Mouse (Mus musculus): Measurements from ENCODE around the gene Gm17455. TPM values are rescaled to one million over a fixed set of nuclear protein-coding genes. Genes with fewer than 3 reads are reported as not detected.
A peak's percentile ranks its signal among the peaks of the same experiment; 100 is the strongest.

Gm17455 gene
- total and polyA plus RNA-seq, 2 experiments from 2014 or later = 8.9 to 19.4 TPM

DNA sequence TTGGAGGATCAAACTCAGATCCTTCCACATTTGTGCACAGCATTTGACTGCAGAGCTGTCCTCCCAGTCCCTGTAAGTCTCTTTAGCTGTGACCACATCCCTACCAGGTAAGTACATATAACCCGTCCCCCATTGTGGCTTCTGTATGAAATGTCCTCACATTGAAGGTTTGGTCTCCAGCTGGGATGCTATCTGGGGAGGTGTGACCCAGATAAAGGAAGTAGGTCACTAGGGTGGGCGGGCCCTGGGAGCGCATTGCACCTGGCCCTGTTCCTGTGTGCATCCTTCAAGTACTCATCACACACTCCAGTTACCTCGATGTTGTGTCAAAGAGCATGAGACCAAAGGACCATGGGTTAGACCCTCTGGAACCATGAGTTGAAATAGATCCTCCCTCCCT is 42.8 kb downstream of the Gm17455 start:
- no peaks in the 10 kb centered on the region for H3K36me3 ChIP-seq (ENCODE audit: insufficient read depth, low read length)
- 85% methylated on average over 4 of the region's 4 CpGs for WGBS

DNA sequence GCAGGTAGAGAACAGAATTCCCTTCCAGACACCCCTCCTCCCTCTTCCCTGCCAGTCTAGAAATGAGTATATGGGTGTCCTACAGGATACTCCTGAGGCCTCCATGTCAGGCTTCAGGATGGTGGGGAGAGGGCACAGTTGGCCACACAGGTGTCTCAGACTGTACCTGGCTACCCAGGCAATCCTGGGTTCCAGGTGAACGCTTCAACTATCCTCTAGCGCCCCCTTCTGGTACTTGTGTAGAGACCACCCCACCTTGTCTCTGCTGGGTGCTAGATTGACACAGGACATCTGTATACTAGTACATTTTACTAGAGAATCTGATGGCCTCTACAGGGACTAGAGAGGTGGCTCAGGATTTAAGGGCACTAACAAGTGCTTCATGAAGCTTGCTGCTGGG is 43.6 kb downstream of the Gm17455 start:
- DNase-seq (ENCODE audit: low spot score) = no peak
- Histone ChIP-seq H3K27ac (no peak overlapping the region), H3K36me3 (ENCODE audit: insufficient read depth, low read length) (no peaks in the 10 kb centered on the region), H3K27me3 (ENCODE audit: insufficient read depth, low read length) (no peaks in the 10 kb centered on the region), H3K4me3 (ENCODE audit: low read length) (no peak overlapping the region), H3K9me3 (ENCODE audit: low read length) (no peaks in the 10 kb centered on the region), H3K9ac (replicated peaks; ENCODE audit: low read length) (no peak overlapping the region), H3K4me2 (ENCODE audit: low read depth, low read length) (no peak overlapping the region), H3K4me1 (ENCODE audit: insufficient read depth, low read length) (no peaks in the 10 kb centered on the region)
- WGBS = 3% methylated on average over 2 of the region's 2 CpGs
- TF ChIP-seq CTCF (IDR thresholded peaks at IDR 0.05; ENCODE audit: low read depth) = peak; percentile 23; the same call in 1 of the 2 replicates
- no peak for ATAC-seq

More for the DNA sequence above, 42.8 kb downstream of the Gm17455 start:
- H3K9ac ChIP-seq (replicated peaks; ENCODE audit: low read length) = no peak overlapping the region
- DNase-seq (ENCODE audit: low spot score) (no peak), ATAC-seq (no peak)
- no peaks in the 10 kb centered on the region for H3K4me1 ChIP-seq (ENCODE audit: insufficient read depth, low read length)
- TF ChIP-seq CTCF (IDR thresholded peaks at IDR 0.05; ENCODE audit: low read depth) = no peak
- no peak overlapping the region for H3K4me3 ChIP-seq (ENCODE audit: low read length)
- H3K27me3 ChIP-seq (ENCODE audit: insufficient read depth, low read length) = no peaks in the 10 kb centered on the region
- no peak overlapping the region for H3K27ac ChIP-seq
- H3K9me3 ChIP-seq (ENCODE audit: low read length) = no peaks in the 10 kb centered on the region
- no peak overlapping the region for H3K4me2 ChIP-seq (ENCODE audit: low read depth, low read length)

DNA sequence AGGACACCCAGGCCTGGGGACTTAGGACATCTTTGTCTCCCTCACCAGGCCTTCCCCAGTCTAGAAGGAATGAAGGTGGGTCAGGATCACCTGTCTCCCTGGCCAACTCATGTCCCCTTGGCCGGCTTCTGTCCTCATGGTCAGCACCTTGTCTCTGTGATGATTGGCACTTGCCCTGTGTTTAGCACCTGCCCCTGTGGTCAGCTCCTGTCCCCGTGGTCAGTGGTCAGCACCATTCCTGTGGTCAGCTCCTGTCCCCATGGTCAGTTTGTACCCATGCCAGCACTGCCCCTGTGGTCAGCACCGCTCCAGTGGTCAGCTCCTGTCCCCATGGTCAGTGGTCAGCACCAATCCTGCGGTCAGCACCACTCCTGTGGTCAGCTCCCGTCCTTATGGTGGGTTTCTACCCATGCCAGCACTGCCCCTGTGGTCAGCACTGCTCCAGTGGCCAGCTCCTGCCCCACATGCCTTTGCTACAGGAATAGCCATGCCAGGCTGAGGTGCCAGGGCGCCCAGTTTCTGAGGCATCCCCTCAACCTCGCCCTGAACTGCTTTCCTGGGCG is 45.6 kb downstream of the Gm17455 start:
- no peak; the same call in 1 of the 2 replicates for TF ChIP-seq CTCF (IDR thresholded peaks at IDR 0.05; ENCODE audit: low read depth)
- Histone ChIP-seq H3K36me3 (ENCODE audit: insufficient read depth, low read length) (no peaks in the 10 kb centered on the region), H3K9ac (replicated peaks; ENCODE audit: low read length) (no peak overlapping the region), H3K27ac (no peak overlapping the region), H3K27me3 (ENCODE audit: insufficient read depth, low read length) (no peaks in the 10 kb centered on the region), H3K9me3 (ENCODE audit: low read length) (no peaks in the 10 kb centered on the region), H3K4me1 (ENCODE audit: insufficient read depth, low read length) (no peaks in the 10 kb centered on the region), H3K4me3 (ENCODE audit: low read length) (no peak overlapping the region), H3K4me2 (ENCODE audit: low read depth, low read length) (no peak overlapping the region)
- ATAC-seq (peak; percentile 68; the same call in 1 of the 2 replicates), DNase-seq (ENCODE audit: low spot score) (peak; percentile 54)
- WGBS = 71% methylated on average over 8 of the region's 8 CpGs

DNA sequence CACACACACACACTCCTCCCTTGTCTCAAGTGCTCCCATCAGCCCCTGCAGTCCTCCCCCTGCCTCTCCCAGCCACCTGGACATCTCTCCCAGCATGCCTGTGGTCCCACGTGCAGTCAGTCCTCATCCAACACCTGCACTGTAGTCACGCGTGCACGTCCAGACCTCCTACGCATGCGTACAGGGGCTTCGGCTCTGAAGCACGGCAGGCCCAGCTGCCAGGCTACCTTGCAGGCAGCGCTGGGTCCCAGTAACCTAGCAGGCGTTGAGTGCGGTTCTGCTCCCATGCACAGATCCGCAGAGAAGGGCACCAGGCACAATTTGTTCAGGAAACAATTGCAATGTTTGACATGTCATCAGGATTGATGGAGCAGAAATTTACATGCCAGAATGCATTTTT is 47.7 kb downstream of the Gm17455 start:
- DNase-seq (ENCODE audit: low spot score) = peak; percentile 68
- no peaks in the 10 kb centered on the region for H3K27me3 ChIP-seq (ENCODE audit: insufficient read depth, low read length)
- ATAC-seq = peak; percentile 45; the same call in 1 of the 2 replicates
- H3K9ac ChIP-seq (replicated peaks; ENCODE audit: low read length) = no peak overlapping the region
- TF ChIP-seq CTCF (IDR thresholded peaks at IDR 0.05; ENCODE audit: low read depth) = no peak
- H3K9me3 ChIP-seq (ENCODE audit: low read length) = no peaks in the 10 kb centered on the region
- no peak overlapping the region for H3K27ac ChIP-seq
- no peaks in the 10 kb centered on the region for H3K4me1 ChIP-seq (ENCODE audit: insufficient read depth, low read length)
- WGBS = 57% methylated on average over 12 of the region's 12 CpGs
- no peaks in the 10 kb centered on the region for H3K36me3 ChIP-seq (ENCODE audit: insufficient read depth, low read length)
- no peak overlapping the region for H3K4me3 ChIP-seq (ENCODE audit: low read length)
- H3K4me2 ChIP-seq (ENCODE audit: low read depth, low read length) = no peak overlapping the region

Other genes with a start within 250 kb of the Gm17455 start
- 7.2 and 10.0 TPM in 2 replicates for gene Chst3, start 180.5 kb upstream of the Gm17455 start, total RNA-seq (2014; rRNA removed)
- 0.89 and 0.96 TPM in 2 replicates for gene Chst3, start 180.5 kb upstream of the Gm17455 start, polyA plus RNA-seq (2015; fragmentation: Nextera tagmentation; extraction: Ambion mirVana)
- 768 and 845 TPM in 2 replicates for gene Psap, start 122.1 kb upstream of the Gm17455 start, total RNA-seq (2014; rRNA removed)
- gene Psap, start 122.1 kb upstream of the Gm17455 start, polyA plus RNA-seq (2015; fragmentation: Nextera tagmentation; extraction: Ambion mirVana) = 277 and 281 TPM in 2 replicates
- 19.2 and 43.1 TPM in 2 replicates for gene Vsir, start 52.9 kb upstream of the Gm17455 start, total RNA-seq (2014; rRNA removed)
- 1.9 and 4.8 TPM in 2 replicates for gene Vsir, start 52.9 kb upstream of the Gm17455 start, polyA plus RNA-seq (2015; fragmentation: Nextera tagmentation; extraction: Ambion mirVana)

Measured in hindbrain, postnatal 0 days (tissue).